Mouse (Mus musculus): ENCODE data around the gene Rnf222. TPM values are rescaled to one million over a fixed set of nuclear protein-coding genes. Genes with fewer than 3 reads are reported as not detected.
A peak's percentile ranks its signal among the peaks of the same experiment; 100 is the strongest.

The Rnf222 gene
- total RNA-seq, 2 experiments from 2014 or later = 0.09 to 0.12 TPM

GRCm38 (mm10) chr11:68890625-68891024 is 2.3 kb downstream of the Rnf222 start:
- DNase-seq = no peak

DNA sequence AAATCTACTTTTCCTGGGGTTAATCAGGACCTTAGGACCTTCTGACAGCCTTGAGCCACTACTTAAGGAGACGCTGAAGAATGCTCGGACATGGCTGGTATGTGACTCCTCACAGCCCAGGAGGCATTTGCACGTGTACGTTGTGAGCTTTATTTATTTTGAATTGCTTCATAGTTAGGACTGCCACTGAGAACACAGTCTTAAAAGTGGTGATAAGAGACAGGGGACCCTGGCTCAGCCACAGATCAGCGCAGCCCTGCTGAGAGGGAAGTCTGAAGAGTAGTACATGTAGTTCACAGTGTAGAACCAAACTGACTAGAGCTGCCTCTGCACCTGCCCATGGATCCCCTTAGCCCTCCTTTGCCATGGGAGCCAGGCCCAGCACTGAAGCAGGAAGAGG is 3.5 kb downstream of the Rnf222 start:
- DNase-seq = no peak

DNA sequence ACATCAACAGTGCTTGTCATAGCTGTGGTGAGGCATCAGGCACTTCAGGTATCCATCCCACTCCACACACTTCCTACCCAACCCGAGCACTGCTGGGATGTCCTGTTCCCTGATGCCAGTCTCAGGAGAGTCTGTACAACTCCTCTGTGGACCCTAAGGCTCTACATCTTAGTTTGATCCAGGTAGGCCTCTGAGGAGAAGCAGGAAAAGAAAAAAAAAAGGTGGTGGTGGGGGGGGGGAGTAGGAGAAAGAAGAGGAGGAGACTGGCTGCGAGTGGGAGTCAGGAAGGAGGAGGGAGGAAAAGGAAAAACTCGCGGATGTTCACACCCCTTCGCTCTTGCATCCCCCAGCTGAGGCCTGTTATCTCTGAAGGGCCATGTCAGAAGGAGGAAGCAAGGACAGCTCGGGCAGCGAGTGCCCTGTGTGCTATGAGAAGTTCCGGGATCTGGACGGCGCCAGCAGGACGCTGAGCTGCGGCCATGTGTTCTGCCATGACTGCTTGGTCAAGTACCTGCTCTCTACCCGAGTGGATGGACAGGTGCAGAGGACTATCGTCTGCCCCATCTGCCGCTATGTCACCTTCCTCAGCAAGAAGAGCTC is 4.0 kb downstream of the Rnf222 start:
- DNase-seq = no peak

DNA sequence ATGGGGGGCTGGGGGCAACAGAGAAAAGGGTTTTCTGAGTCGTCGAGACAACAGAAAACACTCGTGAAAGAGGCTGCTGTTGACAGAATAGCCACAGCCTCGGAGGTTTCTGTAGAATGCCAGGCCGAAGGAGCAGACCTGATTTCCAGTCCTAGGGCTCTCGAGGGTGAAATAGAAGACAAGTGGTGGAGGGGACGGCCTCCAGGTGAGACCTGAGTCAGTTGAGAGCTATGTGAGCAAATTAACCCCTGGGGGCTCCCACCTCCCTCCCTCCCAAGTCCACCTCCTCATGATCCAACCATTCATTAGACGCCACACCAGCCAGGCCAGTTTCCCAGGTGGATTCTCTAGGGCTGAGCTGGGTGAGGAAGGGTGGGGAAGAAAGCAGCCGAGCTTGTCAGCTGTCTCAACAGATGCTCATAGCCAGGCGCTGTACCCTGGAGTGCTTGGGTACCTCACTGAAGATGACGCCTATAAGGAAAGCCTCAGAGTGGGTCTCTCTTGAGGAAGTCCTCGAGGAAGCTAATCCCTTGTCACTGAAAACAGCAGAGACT is 5.6 kb downstream of the Rnf222 start:
- no peak for DNase-seq

DNA sequence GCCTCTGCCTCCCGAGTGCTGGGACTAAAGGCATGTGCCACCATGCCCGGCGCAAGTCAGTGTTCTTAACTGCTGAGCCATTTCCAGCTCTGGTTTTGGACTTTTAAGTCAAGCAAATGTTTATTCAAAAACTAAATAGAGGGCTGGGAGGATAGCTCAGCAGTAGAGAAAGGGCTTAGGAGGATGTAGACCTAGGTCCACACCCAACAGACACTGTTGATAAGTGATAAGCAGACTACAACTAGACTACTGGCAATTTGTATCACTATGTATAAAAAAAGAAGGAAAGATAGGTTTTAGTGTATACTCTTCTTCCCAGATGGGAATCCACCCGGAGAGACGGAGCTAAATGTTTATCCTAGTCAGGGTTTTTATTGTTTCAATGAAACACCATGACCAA is 7.9 kb downstream of the Rnf222 start:
- no peak for DNase-seq

GRCm38 (mm10) chr11:68897120-68897519 is 8.8 kb downstream of the Rnf222 start:
- peak; percentile 30 for DNase-seq

GRCm38 (mm10) chr11:68897838-68898237 is 9.5 kb downstream of the Rnf222 start:
- DNase-seq = no peak

- no peak for DNase-seq
These were observed 10.4 kb downstream of the Rnf222 start for GRCm38 (mm10) chr11:68898790-68899189.

GRCm38 (mm10) chr11:68899815-68900214 is 11.5 kb downstream of the Rnf222 start:
- DNase-seq = no peak

GRCm38 (mm10) chr11:68900519-68901350 is 12.4 kb downstream of the Rnf222 start:
- peak; percentile 20 for DNase-seq

DNA sequence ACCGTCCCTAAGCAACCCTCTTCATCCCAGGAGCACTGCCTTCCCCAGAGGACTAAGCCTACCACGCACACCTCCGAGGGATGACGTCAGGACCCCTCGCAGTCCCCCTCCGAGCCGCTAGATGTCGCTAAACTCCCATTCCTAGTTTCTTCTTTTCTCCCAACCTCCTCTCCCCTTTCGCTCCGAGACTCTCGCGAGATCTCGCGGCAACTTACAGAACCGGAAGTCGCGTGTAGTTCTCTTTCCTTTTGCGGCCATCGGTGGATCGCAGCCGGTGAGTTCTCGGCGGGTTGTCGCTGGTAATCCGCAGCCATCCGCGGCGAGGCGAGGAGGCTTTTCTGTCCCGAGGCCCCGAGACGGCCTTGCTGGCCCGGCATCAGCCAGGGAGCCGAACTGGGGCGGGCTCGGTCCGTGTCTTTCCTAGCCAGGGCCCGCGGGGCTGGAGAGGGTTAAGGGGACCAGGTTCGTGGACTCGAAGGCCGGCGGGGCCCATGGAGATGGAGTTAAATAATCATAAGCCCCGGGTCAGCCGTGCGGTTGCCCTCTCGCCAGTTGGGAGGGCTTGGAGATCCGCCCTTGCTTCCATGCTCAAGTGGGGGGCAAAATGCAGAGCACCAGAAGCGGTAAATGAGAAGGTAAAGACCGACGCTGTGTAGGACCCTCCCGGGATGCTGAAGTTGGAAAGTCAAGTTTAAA is 13.1 kb downstream of the Rnf222 start, which contains the start of gene Rpl26:
Gene Rpl26 (plus strand): TSS at position 233 of the 696 bp plus-strand sequence.
- peak; percentile 98 for DNase-seq

DNA sequence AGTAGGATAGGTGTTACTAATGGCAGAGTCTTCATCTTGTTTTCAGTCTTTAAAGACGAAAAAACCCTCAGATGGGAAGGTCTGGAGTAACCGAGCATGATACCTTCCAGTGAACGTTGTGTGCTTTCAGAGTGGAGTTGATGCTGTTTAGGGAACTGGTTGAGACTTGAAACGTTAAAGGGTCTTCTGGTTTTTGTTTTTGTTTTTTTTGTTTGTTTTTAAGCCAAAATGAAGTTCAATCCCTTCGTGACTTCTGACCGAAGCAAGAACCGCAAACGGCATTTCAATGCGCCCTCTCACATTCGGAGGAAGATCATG is 13.7 kb downstream of the Rnf222 start:
- DNase-seq = no peak

DNA sequence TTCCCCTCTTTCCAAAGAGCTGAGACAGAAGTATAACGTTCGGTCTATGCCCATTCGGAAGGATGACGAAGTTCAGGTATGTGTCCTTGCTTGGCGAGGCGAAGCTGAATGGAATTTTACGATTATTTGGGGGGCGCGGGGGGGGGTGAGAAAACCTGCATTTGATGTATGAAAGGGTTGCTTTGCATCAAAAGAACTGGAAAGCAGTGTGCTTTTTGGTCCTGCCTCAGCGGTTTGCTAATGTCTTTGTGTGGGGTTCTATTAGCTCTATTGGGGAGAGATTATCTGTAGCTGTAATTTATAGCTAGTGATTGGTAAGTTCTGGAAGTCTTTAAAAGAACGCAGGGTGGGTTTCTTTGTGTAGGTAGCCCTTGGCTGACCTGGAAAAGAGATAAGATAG is 14.0 kb downstream of the Rnf222 start:
- DNase-seq = no peak

DNA sequence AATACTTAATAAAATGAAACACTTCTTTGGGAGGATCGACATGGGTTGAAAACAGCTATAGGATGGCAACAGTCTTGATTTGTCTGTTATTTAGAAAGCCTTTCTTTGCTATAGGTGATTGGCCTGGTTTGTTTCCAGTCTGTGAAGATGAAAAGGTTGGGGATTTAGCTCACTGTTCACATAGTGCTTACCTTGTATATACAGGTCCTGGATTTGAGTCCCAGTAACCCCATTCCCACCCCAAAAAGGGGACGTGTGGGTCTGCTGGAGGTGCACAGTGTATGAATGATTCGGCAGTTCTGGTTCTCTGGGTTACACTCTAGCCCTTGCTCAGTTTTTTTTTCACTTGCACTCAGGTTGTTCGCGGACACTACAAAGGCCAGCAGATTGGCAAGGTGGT is 14.5 kb downstream of the Rnf222 start:
- DNase-seq = no peak

DNA sequence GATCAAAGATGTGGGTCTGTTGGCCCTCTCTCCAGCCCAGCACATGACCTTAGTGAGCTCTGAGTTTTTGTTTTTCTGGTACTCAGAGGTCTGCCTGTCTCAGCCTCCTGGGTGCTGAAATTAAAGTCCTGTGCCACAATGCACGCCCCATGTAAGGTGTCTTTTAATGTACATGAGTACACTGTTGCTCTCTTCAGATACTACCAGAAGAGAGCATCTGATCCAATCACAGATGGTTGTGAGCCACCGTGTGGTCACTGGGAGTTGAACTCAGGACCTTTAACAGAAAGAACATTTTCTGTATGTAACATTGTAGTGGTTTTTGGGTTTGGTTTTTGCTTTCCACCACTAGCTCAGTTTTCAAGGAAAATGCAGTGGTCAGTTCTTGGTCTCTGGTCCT is 15.4 kb downstream of the Rnf222 start:
- DNase-seq = no peak

DNA sequence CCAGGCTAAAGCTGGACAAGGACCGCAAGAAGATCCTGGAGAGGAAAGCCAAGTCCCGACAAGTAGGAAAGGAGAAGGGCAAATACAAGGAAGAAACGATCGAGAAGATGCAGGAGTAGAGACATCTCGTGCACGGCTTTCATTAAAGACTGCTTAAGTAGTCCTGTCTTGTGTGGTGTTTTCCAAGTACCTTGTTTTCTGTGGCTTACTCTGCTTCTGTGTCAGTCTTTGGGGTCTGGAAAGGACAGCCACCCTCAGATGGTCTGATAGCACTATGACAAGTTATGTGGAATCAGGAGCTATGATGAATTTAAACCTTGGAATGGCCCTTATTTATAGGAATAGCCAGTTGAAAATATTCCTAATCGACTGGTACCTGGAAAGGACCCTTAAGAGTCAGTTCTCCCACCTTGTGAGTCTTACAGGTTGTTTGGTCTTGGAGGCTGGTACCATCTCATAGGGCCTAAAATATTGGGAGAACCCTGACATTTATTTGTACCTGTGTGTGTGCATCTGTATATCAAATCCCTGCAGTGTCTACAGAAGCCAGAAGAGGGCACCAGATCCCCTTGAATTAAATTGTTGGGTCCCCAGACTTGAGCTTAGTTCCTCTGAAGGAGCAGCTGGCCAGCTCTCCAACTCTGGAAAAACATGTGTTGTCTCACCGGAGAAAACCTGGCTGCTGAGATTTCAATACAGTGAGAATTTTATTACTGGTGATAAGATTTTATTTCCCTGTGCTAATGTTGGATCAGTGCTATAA is 16.2 kb downstream of the Rnf222 start:
- DNase-seq = peak; percentile 82

- DNase-seq = no peak
These were observed 16.8 kb downstream of the Rnf222 start for GRCm38 (mm10) chr11:68905138-68905531.

DNA sequence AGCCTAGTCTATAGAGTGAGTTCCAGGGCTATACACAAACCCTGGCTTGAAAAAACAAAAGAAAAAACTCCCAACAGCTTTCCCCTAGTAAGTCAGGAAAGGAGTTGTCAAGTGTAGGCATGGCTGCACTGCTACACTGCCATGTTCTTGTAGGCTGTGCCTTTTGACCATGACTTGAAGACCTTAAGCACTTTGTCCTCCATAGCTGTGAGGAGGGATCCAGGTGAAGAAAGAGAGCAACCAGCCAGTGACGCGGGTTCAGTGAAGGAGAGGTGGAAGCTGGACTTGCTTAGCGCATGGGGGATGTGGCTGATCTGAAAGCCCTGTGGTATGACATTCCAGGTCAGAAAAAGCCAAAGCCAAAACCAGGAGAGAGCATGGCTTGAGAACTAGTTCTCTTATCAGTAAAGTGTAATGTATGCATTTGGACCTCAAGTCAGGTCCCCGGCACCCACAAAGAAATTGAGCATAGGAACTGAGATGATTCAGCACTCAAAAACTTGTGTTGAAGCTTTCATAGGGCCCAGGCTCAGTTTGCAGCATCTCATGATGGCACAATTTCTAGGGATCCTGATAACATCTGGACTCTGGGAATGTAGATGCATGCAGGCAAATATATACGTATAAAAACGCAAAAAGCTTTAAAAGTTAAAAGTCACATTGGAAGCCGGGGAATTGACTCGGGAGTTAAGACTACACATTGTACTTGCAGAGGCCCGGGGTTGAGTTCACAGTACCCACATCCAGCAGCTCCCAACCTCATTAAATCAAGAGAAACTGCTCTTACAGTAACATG is 17.5 kb downstream of the Rnf222 start:
- DNase-seq = no peak

DNA sequence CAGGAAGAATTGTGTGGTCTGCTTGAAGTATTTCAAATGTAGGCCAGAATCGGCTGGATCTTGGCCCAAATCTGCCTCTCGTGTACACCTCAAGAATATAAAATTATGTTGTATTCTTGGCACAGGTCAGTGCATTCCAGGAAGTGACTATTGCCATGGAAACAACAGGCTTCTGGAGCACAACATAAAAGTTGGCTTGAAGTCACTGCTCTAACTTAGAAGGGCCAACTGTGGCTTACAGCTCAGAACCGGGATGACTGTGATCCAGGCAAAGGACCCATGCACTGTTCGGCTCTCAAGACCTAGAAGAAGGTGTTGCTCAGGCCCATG is 18.1 kb downstream of the Rnf222 start:
- DNase-seq = peak; percentile 23

DNA sequence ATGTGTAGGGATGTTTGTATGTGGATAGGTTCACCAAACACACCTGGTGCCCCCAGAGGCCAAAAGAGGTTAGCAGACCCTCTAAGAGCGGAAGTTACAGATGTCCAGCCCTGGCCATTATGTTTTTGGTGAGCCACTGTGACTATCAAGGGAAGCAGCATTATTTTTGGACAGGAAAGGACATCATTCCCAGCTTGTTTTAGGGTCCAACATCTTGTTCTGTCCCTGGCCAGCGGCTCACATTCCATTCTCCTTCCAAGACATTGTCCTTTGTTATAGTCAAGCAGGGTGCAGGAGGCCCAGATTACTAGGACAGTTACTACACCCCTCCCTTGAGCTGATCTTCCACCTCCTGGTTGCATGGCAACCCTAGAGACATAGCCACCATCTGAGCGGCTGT is 18.9 kb downstream of the Rnf222 start:
- no peak for DNase-seq

DNA sequence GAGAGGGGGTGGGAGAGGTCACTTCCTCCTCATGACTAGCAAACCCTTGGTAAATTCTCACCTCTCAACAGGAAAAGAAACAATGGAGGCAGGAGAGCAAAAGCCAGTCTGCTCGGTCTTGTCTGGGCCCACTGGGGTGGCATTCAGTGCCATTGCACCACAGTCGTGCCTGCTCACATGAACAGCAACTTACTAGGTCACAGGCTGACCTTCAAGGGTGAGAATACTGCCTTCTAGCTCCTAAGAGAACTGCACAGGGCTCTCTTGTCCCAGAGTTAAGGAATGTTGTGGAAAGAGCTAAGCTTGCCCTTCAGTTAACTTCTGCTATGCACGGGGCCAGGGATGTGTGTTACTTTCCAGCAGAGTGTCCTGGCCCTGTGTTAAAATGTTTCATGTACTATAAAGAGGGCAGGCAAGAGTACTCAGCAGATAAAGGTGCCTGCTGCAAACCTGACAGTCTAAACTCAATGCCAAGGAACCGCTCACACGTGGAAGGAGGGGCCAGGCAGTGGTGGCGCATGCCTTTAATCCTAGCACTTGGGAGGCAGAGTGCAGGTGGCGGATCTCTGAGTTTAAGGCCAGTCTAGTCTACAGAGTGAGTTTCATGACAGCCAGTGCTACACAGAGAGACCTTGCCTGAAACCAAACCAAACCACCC is 20.6 kb downstream of the Rnf222 start:
- peak; percentile 38 for DNase-seq

Measured in adrenal gland, postnatal 10 days (tissue).